Mouse (Mus musculus) layer of hippocampus, adult 2 months (tissue): Measurements from ENCODE around the gene Flvcr1. TPM values are rescaled to one million over a fixed set of nuclear protein-coding genes. Genes with fewer than 3 reads are reported as not detected.
"Not testable (repeated sequence)": the region's sequence is repeated elsewhere in the genome, so short reads cannot be mapped to it uniquely, and the experiment has no call there.

Experiments
- DNase-seq, 2 experiments: peaks; one replicate each; pipeline ENCODE4 v3.0.0; 2022; ENCODE audit warnings: low spot score in 2 of 2
- H3K27ac ChIP-seq: fragments of 200-600 bp; 2 replicates; pipeline ENCODE4 v1.8.1; 2022
- H3K4me3 ChIP-seq: fragments of 200-600 bp; 2 replicates; pipeline ENCODE4 v1.8.1; 2022; ENCODE audit warnings: mild to moderate bottlenecking
- CTCF ChIP-seq: fragments of 200-600 bp; conservative IDR thresholded peaks from 2 replicates; pipeline ENCODE4 v1.8.1; 2022; ENCODE audit warnings: antibody characterized with exemption, mild to moderate bottlenecking, moderate library complexity
- total RNA-seq, 2 experiments: library from RNA; stranded (reverse); gene quantifications; 2 replicates each; pipeline ENCODE4 v1.2.3; 2021

Flvcr1 gene
- total RNA-seq, 2 experiments from 2014 or later = 16.9 to 18.9 TPM

GRCm38 (mm10) chr1:191030182-191030581 lies 4.2 kb upstream of the Flvcr1 start:
- H3K4me3 ChIP-seq = no peak overlapping the region
- DNase-seq = no peak
- no peak overlapping the region for H3K27ac ChIP-seq
- TF ChIP-seq CTCF = no peak

- no peak for DNase-seq
- no peak for TF ChIP-seq CTCF
- Histone ChIP-seq H3K4me3 (peak overlapping the region; percentile 87), H3K27ac (peak overlapping the region; percentile 93)
These were observed 644 bp downstream of the Flvcr1 start for GRCm38 (mm10) chr1:191025016-191026012.

DNA sequence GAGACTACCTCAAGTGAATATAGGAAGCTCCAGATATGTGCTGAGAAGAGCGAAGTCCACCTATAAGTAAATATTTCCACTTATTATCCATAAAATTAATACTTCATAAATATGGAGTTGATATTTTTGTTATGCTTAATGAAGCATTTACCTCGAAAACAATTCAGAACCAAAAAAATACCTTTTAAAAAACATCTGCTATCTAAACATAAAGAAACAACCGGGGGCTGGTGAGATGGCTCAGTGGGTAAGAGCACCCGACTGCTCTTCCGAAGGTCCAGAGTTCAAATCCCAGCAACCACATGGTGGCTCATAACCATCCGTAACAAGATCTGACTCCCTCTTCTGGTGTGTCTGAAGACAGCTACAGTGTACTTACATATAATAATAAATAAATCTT lies 2.2 kb downstream of the Flvcr1 start:
- H3K27ac ChIP-seq, DNase-seq, H3K4me3 ChIP-seq: not testable (repeated sequence)

DNA sequence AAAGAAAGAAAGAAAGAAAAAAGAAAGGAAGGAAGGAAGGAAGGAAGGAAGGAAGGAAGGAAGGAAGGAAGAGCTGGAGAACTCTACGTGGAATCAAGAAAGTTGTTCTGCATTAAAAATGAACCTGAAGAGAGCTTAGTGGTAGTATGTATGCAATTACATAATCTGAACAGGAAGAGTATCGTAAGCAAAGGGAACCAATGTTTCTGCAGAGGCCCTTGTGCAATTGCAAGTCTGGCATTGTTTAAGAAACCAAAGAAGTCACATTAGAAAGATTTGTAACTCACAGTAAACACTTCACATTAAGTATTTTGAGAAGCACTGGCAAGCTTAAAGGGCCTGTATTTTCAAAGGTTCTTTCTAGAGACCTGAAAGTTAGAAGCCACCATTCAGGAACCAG lies 2.8 kb downstream of the Flvcr1 start:
- Histone ChIP-seq H3K4me3 (no peak overlapping the region), H3K27ac (no peak overlapping the region)
- TF ChIP-seq CTCF = no peak
- no peak for DNase-seq

DNA sequence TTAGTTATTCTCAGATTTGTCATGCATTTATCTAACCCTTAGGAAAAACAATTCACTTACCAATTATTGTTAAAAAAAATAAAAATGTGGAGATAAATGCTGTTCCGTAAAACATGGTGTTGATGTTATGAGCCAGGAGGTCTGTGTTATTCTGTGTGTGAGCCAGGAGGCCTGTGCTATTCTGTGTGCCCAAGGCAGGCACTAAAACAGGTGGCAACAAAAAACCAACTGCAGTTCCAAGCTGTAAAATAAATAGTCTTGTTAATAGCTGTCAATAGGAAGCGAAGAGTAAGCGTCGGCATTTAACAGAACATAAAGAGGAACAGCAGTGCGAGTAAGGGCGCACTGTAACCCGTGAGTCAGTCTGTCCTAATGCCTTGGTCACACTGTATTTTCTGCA lies 4.9 kb downstream of the Flvcr1 start:
- peak; percentile 31 to 66 for DNase-seq
- Histone ChIP-seq H3K4me3 (no peak overlapping the region), H3K27ac (peak overlapping the region; percentile 58)
- TF ChIP-seq CTCF = no peak

DNA sequence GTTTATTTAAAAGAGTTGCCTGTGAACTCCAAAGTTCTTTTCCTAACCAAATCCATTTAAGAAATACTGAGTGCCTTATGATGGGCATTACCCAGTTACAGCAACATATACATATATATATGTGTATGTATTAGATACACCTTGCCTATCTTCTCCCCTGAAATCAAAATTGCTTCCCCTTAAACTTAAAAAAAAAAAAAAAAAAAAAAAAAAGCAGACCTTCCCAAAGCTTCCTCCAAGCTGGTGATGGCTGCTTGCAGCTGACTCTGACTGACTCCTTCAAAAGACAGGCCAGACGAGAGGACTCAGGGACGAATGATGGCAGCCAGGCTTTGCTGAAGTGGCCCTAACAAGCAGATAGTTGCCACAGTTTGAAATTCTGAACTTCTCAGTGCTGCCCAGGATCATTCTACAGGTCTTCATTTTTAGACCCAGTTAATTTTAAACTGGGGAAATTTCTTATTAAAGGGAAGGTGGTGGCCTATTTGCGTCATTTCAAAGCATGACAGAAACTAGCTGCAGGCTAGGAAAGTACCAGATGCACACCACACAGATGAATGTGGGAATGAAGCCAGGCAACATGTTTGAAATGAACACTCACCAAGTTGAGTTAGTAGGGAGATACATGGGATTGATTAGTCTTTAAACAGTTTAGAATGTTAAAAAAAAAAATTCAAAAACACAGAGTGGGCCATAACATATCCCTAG lies 5.6 kb downstream of the Flvcr1 start:
- Histone ChIP-seq H3K27ac (peak overlapping the region; percentile 58), H3K4me3 (no peak overlapping the region)
- DNase-seq = peak in 1 of 2 experiments; percentile 56
- TF ChIP-seq CTCF = no peak

- DNase-seq = no peak
- Histone ChIP-seq H3K27ac (peak overlapping the region; percentile 58), H3K4me3 (no peak overlapping the region)
- no peak for TF ChIP-seq CTCF
These were observed 6.2 kb downstream of the Flvcr1 start for GRCm38 (mm10) chr1:191019803-191020202.

GRCm38 (mm10) chr1:191014271-191014670 lies 11.7 kb downstream of the Flvcr1 start:
- no peak for TF ChIP-seq CTCF
- H3K4me3 ChIP-seq = no peak overlapping the region
- no peak for DNase-seq
- no peak overlapping the region for H3K27ac ChIP-seq

DNA sequence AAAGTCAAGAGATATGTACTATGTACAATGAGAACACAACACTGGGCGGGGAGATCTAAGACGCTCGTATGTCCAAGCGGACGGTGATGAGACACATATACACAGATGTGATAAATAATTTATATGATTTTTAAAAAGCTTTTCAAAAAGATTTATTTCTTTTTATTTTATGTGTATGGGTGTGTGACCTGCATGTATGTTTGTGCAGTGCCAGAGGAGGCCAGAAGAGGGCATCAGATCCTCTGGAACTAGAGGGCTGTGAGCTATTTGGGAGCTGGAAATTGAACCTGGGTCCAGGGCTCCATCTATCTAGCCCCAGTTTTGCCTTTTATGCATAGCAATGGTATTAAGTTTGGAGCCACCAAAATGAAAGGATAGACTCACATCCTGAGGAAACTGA lies 17.3 kb downstream of the Flvcr1 start:
- Histone ChIP-seq H3K4me3 (no peak overlapping the region), H3K27ac (no peak overlapping the region)
- peak; percentile 66 for TF ChIP-seq CTCF
- DNase-seq = no peak

GRCm38 (mm10) chr1:191002201-191002600 lies 23.8 kb downstream of the Flvcr1 start:
- peak; percentile 66 for TF ChIP-seq CTCF
- Histone ChIP-seq H3K27ac (no peak overlapping the region), H3K4me3 (no peak overlapping the region)
- no peak for DNase-seq

GRCm38 (mm10) chr1:191000686-191001085 lies 25.3 kb downstream of the Flvcr1 start:
- no peak overlapping the region for H3K4me3 ChIP-seq
- no peak for TF ChIP-seq CTCF
- H3K27ac ChIP-seq = no peak overlapping the region
- DNase-seq = no peak

- DNase-seq = no peak
- no peak overlapping the region for H3K27ac ChIP-seq
- no peak for TF ChIP-seq CTCF
- no peak overlapping the region for H3K4me3 ChIP-seq
These were observed 27.9 kb downstream of the Flvcr1 start for GRCm38 (mm10) chr1:190998027-190998426.

DNA sequence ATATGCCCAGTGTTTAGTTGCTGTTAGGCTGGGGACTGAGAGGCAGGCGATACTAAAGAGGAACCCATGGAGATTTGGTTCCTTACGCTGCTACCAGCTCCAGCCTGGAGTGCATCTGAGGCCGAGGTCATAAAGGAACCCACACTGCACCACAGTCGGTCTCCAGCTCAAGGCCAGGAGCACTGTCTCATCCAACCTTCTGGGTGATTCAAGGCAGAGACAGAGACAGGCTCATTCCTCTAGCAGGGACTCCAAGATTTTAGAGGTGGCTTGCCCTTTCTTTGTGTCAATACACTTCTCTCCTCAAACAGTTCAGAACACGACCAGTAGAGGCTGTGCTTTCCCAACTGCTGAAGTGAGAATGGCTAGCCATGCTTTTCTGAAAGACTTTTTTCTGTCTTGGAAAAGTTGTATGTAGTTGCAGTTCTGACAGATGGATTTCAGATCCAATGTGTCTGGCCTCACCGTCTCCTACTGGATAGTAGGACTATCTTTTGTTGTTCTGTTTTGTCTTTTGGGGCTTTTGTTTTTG lies 29.5 kb downstream of the Flvcr1 start:
- no peak overlapping the region for H3K27ac ChIP-seq
- no peak overlapping the region for H3K4me3 ChIP-seq
- DNase-seq = no peak
- TF ChIP-seq CTCF = peak; percentile 71
